Mouse (Mus musculus) MEL (cell line): ENCODE data around the gene Kif5a. TPM values are rescaled to one million over a fixed set of nuclear protein-coding genes. Genes with fewer than 3 reads are reported as not detected.
A peak's percentile ranks its signal among the peaks of the same experiment; 100 is the strongest.

Source experiments
- DNase-seq: peaks from one replicate; pipeline ENCODE4 v3.0.0; 2011; ENCODE audit warnings: low read depth, low spot score
- H3K27ac ChIP-seq: 2 replicates; pipeline ENCODE4 v1.5.1; 2012; ENCODE audit warnings: low read depth, mild to moderate bottlenecking, control low read depth, low read length, moderate library complexity; ENCODE audit not compliant: control insufficient read depth
- H3K27me3 ChIP-seq, 2 experiments: fragments of 150-350 bp in 1 of 2; sonication (generic) in 1 of 2; 2 replicates each; pipeline ENCODE4 v1.6.1; 2012; ENCODE audit warnings: low read length in 2 of 2, mild to moderate bottlenecking in 2 of 2, improper control_type of control experiment in 1 of 2, moderate library complexity in 1 of 2; ENCODE audit not compliant: insufficient read depth in 2 of 2, control insufficient read depth in 1 of 2
- H3K36me3 ChIP-seq, 2 experiments: 2 replicates each; pipeline ENCODE4 v1.6.1; 2012 to 2014; ENCODE audit warnings: low read length in 2 of 2, improper control_type of control experiment in 1 of 2, inconsistent platforms in 1 of 2, mild to moderate bottlenecking in 1 of 2; ENCODE audit not compliant: insufficient read depth in 2 of 2, control insufficient read depth in 1 of 2
- H3K4me1 ChIP-seq, 2 experiments: fragments of 150-350 bp in 1 of 2; sonication (generic) in 1 of 2; 2 replicates each; pipeline ENCODE4 v1.6.1; 2012; ENCODE audit warnings: low read length in 2 of 2, improper control_type of control experiment in 1 of 2, mild to moderate bottlenecking in 1 of 2; ENCODE audit not compliant: insufficient read depth in 2 of 2, control insufficient read depth in 1 of 2
- H3K4me3 ChIP-seq, 2 experiments: fragments of 150-350 bp in 1 of 2; sonication (generic) in 1 of 2; 2 replicates each; pipeline ENCODE4 v1.5.1; 2012; ENCODE audit warnings: low read depth in 2 of 2, low read length in 2 of 2, mild to moderate bottlenecking in 2 of 2, moderate library complexity in 2 of 2, control low read depth in 1 of 2, improper control_type of control experiment in 1 of 2; ENCODE audit not compliant: control insufficient read depth in 1 of 2, insufficient read depth in 1 of 2
- H3K79me2 ChIP-seq: 2 replicates; pipeline ENCODE4 v1.6.1; 2012; ENCODE audit warnings: mild to moderate bottlenecking, low read length, moderate library complexity; ENCODE audit not compliant: control insufficient read depth, poor library complexity, insufficient read depth
- H3K9ac ChIP-seq: 2 replicates; pipeline ENCODE4 v1.6.1; 2012; ENCODE audit warnings: low read depth, mild to moderate bottlenecking, control low read depth, low read length, moderate library complexity; ENCODE audit not compliant: control insufficient read depth, poor library complexity, severe bottlenecking
- H3K9me3 ChIP-seq: fragments of 150-350 bp; sonication (generic); replicated peaks from 2 replicates; pipeline ENCODE4 v1.6.1; 2012; ENCODE audit warnings: mild to moderate bottlenecking, low read length, improper control_type of control experiment, moderate library complexity; ENCODE audit not compliant: insufficient read depth
- BHLHE40 ChIP-seq: IDR thresholded peaks from 2 replicates; pipeline ENCODE4 v1.6.1; 2012; ENCODE audit warnings: low read depth, mild to moderate bottlenecking, inconsistent platforms, low read length, improper control_type of control experiment, borderline replicate concordance
- CHD1 ChIP-seq: IDR thresholded peaks from 2 replicates; pipeline ENCODE4 v1.6.1; 2012; ENCODE audit warnings: low read depth, mild to moderate bottlenecking, inconsistent platforms, low read length, improper control_type of control experiment
- CTCF ChIP-seq, 3 experiments: IDR thresholded peaks in 2 of 3; conservative IDR thresholded peaks in 1 of 3; 2 replicates each; pipeline ENCODE4 v1.5.1; 2011 to 2012; ENCODE audit warnings: low read length in 3 of 3, low read depth in 2 of 3, mild to moderate bottlenecking in 2 of 3, improper control_type of control experiment in 1 of 3, inconsistent platforms in 1 of 3, mixed read lengths in 1 of 3, moderate library complexity in 1 of 3; ENCODE audit not compliant: control insufficient read depth in 1 of 3, insufficient read depth in 1 of 3, poor library complexity in 1 of 3, severe bottlenecking in 1 of 3
- ETS1 ChIP-seq: IDR thresholded peaks from 2 replicates; pipeline ENCODE4 v1.6.1; 2012; ENCODE audit warnings: low read depth, mild to moderate bottlenecking, inconsistent platforms, low read length, improper control_type of control experiment, moderate library complexity
- GABPA ChIP-seq: IDR thresholded peaks from 2 replicates; pipeline ENCODE4 v1.6.1; 2012; ENCODE audit warnings: low read depth, mild to moderate bottlenecking, inconsistent platforms, low read length, improper control_type of control experiment, moderate library complexity
- HCFC1 ChIP-seq: IDR thresholded peaks from 2 replicates; pipeline ENCODE4 v1.6.1; 2012; ENCODE audit warnings: low read depth, mild to moderate bottlenecking, inconsistent platforms, low read length, improper control_type of control experiment, moderate library complexity
- KAT2A ChIP-seq: conservative IDR thresholded peaks from 2 replicates; pipeline ENCODE4 v1.6.1; 2012; ENCODE audit warnings: low read depth, low read length, improper control_type of control experiment, inconsistent platforms
- MAX ChIP-seq: IDR thresholded peaks from 2 replicates; pipeline ENCODE4 v1.6.1; 2011; ENCODE audit warnings: low read length, improper control_type of control experiment
- MAZ ChIP-seq: IDR thresholded peaks from 2 replicates; pipeline ENCODE4 v1.6.1; 2012; ENCODE audit warnings: low read depth, mild to moderate bottlenecking, inconsistent platforms, low read length, improper control_type of control experiment
- MYB ChIP-seq: IDR thresholded peaks from 2 replicates; pipeline ENCODE4 v1.6.1; 2011; ENCODE audit warnings: mild to moderate bottlenecking, low read depth, low read length, improper control_type of control experiment
- MYC ChIP-seq: IDR thresholded peaks from 2 replicates; pipeline ENCODE4 v1.6.1; 2011; ENCODE audit warnings: low read depth, mild to moderate bottlenecking, low read length, improper control_type of control experiment, moderate library complexity
- POLR2AphosphoS5 ChIP-seq: IDR thresholded peaks from 2 replicates; pipeline ENCODE4 v1.6.1; 2012; ENCODE audit warnings: low read depth, borderline replicate concordance, mild to moderate bottlenecking, inconsistent platforms, low read length, moderate library complexity, mixed read lengths
- RAD21 ChIP-seq: IDR thresholded peaks from 2 replicates; pipeline ENCODE4 v1.6.1; 2011; ENCODE audit warnings: mild to moderate bottlenecking, low read depth, low read length, improper control_type of control experiment
- SIN3A ChIP-seq: IDR thresholded peaks from 2 replicates; pipeline ENCODE4 v1.6.1; 2012; ENCODE audit warnings: low read length, improper control_type of control experiment, inconsistent platforms
- SMC3 ChIP-seq: IDR thresholded peaks from 2 replicates; pipeline ENCODE4 v1.6.1; 2011; ENCODE audit warnings: low read depth, low read length, improper control_type of control experiment
- TBP ChIP-seq: IDR thresholded peaks from 2 replicates; pipeline ENCODE4 v1.8.0; 2011; ENCODE audit warnings: low read depth, low read length, improper control_type of control experiment
- TCF12 ChIP-seq: IDR thresholded peaks from 2 replicates; pipeline ENCODE4 v1.6.1; 2014; ENCODE audit warnings: low read depth, mild to moderate bottlenecking, inconsistent platforms, low read length, improper control_type of control experiment, moderate library complexity
- USF2 ChIP-seq, 2 experiments: IDR thresholded peaks; 2 replicates each; pipeline ENCODE4 v1.6.1; 2011 to 2012; ENCODE audit warnings: improper control_type of control experiment in 2 of 2, low read length in 2 of 2, borderline replicate concordance in 1 of 2, inconsistent platforms in 1 of 2, low read depth in 1 of 2, mild to moderate bottlenecking in 1 of 2; ENCODE audit not compliant: insufficient read depth in 1 of 2
- ZC3H11A ChIP-seq: IDR thresholded peaks from 2 replicates; pipeline ENCODE4 v1.6.1; 2012; ENCODE audit warnings: low read depth, mild to moderate bottlenecking, inconsistent platforms, low read length, improper control_type of control experiment
- ZNF384 ChIP-seq: IDR thresholded peaks from 2 replicates; pipeline ENCODE4 v1.6.1; 2012; ENCODE audit warnings: low read depth, mild to moderate bottlenecking, inconsistent platforms, low read length, improper control_type of control experiment
- polyA plus RNA-seq, 2 experiments: library from polyadenylated mRNA; stranded (reverse) in 1 of 2; unstranded in 1 of 2; fragments of >175 nt in 1 of 2; fragments of >200 nt in 1 of 2; gene quantifications; 2 replicates each; pipeline versions ENCODE4 v1.2.1 to v1.2.4; 2012; ENCODE audit warnings: low replicate concordance in 2 of 2, low read depth in 1 of 2; ENCODE audit not compliant: insufficient read length in 2 of 2, insufficient read depth in 1 of 2, missing spikeins in 1 of 2
- total RNA-seq: library from RNA; depleted of rRNA; stranded (reverse); fragments of 300-350 nt; gene quantifications from 2 replicates; pipeline ENCODE4 v1.2.3, GENCODE M21; 2012

Gene Kif5a
- total and polyA plus RNA-seq, 3 experiments: 0.42 to 1.3 TPM; not detected in 1

- Histone ChIP-seq H3K27me3 (no peaks in the 10 kb centered on the region), H3K9me3 (no peaks in the 10 kb centered on the region), H3K9ac (peak overlapping the region; percentile 81), H3K36me3 (peaks cover 5 to 21% of the 10 kb centered on the region in 2 experiments), H3K4me1 (peaks cover 3 to 24% of the 10 kb centered on the region in 2 experiments; a peak in 3 of 4 replicates), H3K27ac (peak overlapping the region; percentile 73), H3K79me2 (peaks cover 29% of the 10 kb centered on the region), H3K4me3 (peak overlapping the region; percentile 65 to 76)
- TF ChIP-seq CHD1 (peak; percentile 68; the same call in 1 of the 2 replicates), SIN3A (peak; percentile 70), RAD21 (peak; percentile 37), ZC3H11A (peak; percentile 39), POLR2AphosphoS5 (no peak), MYC (peak; percentile 87), SMC3 (peak; percentile 65), HCFC1 (peak; percentile 74), TBP (peak; percentile 77), GABPA (no peak), MAX (peak; percentile 69; the same call in 1 of the 2 replicates), ETS1 (peak; percentile 49; the same call in 1 of the 2 replicates), MYB (no peak), CTCF (IDR thresholded peaks at IDR 0.05 in 2 of 3, conservative IDR thresholded peaks at IDR 0.05 in 1 of 3; ENCODE audit: control insufficient read depth in 1 of 3, insufficient read depth in 1 of 3, low read depth in 2 of 3, low read length in 3 of 3, poor library complexity in 1 of 3, severe bottlenecking in 1 of 3) (peak; percentile 61 to 94 (median 82)), USF2 (IDR thresholded peaks at IDR 0.05; ENCODE audit: borderline replicate concordance in 1 of 2, insufficient read depth in 1 of 2, low read depth in 1 of 2, low read length in 2 of 2) (no peak), TCF12 (peak; percentile 40; the same call in 1 of the 2 replicates), KAT2A (no peak), ZNF384 (no peak; the same call in 1 of the 2 replicates), MAZ (no peak), BHLHE40 (peak; percentile 33; the same call in 1 of the 2 replicates)
- DNase-seq: peak; percentile 92
Observed at GRCm38 (mm10) chr10:127312356-127312676, 49.2 kb upstream of the Kif5a start.
